Mouse (Mus musculus) macrophage (primary cell): Measurements from ENCODE around the gene Gm49321. TPM values are rescaled to one million over a fixed set of nuclear protein-coding genes. Genes with fewer than 3 reads are reported as not detected.

ENCODE experiments used
- H3K27ac ChIP-seq: fragments of 350-480 bp; formaldehyde crosslinking; 2 replicates; pipeline ENCODE4 v1.9.0; 2021
- H3K36me3 ChIP-seq: fragments of 350-480 bp; formaldehyde crosslinking; 2 replicates; pipeline ENCODE4 v1.9.0; 2021; ENCODE audit errors: inconsistent target
- H3K4me3 ChIP-seq: fragments of 350-480 bp; formaldehyde crosslinking; 2 replicates; pipeline ENCODE4 v1.9.0; 2021; ENCODE audit errors: inconsistent target
- H3K79me2 ChIP-seq: fragments of 350-480 bp; formaldehyde crosslinking; 2 replicates; pipeline ENCODE4 v1.9.0; 2021; ENCODE audit errors: inconsistent target
- WGBS: methylation state at CpG from one replicate; pipeline ENCODE4 v1.1.7; 2026; ENCODE audit warnings: inconsistent platforms; ENCODE audit not compliant: missing documents; 5-methylcytosine and 5-hydroxymethylcytosine counted together
- polyA plus RNA-seq: library from polyadenylated mRNA; stranded (reverse); fragments of 250-400 nt; gene quantifications from 3 replicates; pipeline ENCODE4 v1.2.4, GENCODE M21; 2018; ENCODE audit warnings: inconsistent platforms
- total RNA-seq, 78 experiments: library from RNA; depleted of rRNA; stranded (reverse); fragments of 250-400 nt; gene quantifications; 1 replicate in 9 of 78; 2 replicates in 24 of 78; 3 replicates in 43 of 78; 4 replicates in 2 of 78; pipeline ENCODE4 v1.2.4; 2018; ENCODE audit warnings: inconsistent platforms in 56 of 78

Gm49321 gene
- not detected for total RNA-seq (2018; cell fraction: chromatin; rRNA removed)
- under 1 TPM in 2 of 26 experiments, not detected in 24; 0.50 to 0.78 TPM for total RNA-seq (2018; cell fraction: cytosol; rRNA removed)
- not detected for total RNA-seq (2018; cell fraction: nucleus; rRNA removed)
- polyA plus RNA-seq = not detected in 3 replicates

DNA sequence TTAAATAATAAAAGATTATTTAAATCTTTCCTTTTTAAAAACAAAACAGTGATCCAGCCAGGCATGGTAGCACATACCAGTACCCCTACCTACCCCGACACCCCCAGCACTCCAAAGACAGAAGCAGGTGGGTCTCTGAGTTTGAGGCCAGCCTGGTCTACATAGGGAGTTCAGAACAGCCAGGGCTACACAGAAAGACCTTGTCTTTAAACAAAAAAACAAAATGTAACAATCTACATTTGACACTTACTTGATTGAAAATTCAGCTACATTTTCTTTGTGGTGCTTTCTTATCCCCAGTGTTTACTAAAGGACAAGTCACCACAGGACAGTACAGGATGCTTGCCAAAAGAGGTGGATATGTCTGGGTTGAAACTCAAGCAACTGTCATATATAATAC, at the start of gene Gm49321:
Gm49321 (plus strand) TSS at position 301 of the 400 bp plus-strand sequence.
- no peak within 1 kb of the TSS for H3K27ac ChIP-seq
- WGBS = 100% methylated on average over 1 of the region's 1 CpGs
- peaks cover 67% of the 10 kb centered on the region for H3K36me3 ChIP-seq
- H3K79me2 ChIP-seq = no peaks in the 10 kb centered on the region
- no peak within 1 kb of the TSS for H3K4me3 ChIP-seq

DNA sequence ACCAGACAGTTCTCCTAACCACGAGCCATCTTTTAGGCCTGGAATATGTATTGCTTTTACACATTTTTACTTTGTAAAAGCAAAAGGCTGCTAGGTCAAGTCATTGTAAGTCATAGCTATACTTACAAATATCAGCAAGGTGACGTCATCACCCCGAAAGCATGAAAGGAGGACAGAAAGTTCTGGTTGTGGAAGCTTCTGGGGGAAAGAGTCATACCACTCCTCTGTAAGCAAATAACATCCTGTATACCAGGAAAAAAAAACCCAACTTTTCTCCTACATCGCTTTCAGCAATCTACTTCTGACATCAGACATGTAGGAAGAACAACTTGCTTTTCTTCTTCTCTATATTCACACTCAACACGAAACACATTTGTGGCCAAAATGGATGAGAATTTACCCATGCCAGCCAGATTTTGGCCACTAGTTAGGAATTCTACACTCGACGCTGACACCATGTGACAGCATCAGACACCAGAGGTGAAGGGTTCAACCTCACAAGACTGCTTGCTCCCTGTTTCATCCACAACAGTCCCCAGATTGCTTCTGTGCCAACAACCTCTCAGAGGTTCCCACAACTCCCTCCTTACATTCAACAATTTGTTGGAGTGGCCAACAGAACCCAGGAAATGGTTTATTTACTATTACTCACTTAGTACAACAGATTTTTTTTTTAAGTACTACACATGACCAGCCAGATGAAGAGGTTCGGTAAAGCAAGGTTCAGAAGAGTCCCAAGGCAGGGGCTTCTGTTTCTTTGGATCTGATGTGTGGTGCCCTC, 49.3 kb upstream of the Gm49321 start:
- WGBS = 91% methylated on average over 8 of the region's 8 CpGs
- no peak overlapping the region for H3K27ac ChIP-seq

DNA sequence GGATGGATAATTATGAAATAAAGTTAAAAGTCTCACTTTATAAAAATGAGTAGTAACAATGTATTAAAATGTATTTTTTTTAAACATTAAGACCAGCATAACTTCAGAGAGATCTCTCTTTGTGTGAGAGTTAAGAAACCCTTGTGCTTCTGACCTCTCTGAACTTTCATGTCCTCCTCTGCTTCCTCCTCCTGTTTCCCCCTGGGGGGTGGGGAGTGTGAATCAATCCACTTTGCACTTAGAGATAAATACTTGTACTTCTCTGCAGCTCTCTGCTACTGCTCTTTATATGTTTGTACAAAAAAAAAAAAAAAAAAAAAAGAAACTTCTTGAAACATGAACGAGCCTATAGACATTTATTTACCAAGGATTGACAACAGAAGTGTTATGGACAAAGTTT, 47.9 kb upstream of the Gm49321 start:
- Histone ChIP-seq H3K79me2 (no peaks in the 10 kb centered on the region), H3K27ac (no peak overlapping the region), H3K36me3 (no peaks in the 10 kb centered on the region), H3K4me3 (no peak overlapping the region)
- 50% methylated on average over 1 of the region's 1 CpGs for WGBS

More for the DNA sequence above, 49.3 kb upstream of the Gm49321 start:
- Histone ChIP-seq H3K36me3 (no peaks in the 10 kb centered on the region), H3K79me2 (no peaks in the 10 kb centered on the region), H3K4me3 (no peak overlapping the region)

DNA sequence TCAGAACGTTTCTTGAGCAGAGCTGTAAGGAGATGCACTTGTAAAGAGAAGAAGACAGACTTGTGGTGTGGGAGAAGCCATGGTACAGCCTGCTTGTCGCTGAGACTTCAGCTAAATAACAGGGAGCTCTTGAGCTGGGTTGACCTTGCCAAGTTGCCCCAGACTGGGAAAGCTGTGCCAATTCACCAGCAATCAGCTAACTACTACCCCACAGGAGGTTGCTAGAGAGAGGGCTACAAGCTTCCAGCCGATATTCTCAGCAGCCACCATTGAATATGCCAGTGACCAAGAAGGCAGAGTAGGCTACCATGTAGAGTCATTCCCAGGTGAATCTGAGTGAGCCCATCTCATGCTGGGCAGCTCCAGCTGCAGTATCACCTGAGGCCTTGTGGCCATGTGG, 47.4 kb upstream of the Gm49321 start:
- 92% methylated on average over 3 of the region's 3 CpGs for WGBS
- Histone ChIP-seq H3K27ac (no peak overlapping the region), H3K4me3 (no peak overlapping the region)

DNA sequence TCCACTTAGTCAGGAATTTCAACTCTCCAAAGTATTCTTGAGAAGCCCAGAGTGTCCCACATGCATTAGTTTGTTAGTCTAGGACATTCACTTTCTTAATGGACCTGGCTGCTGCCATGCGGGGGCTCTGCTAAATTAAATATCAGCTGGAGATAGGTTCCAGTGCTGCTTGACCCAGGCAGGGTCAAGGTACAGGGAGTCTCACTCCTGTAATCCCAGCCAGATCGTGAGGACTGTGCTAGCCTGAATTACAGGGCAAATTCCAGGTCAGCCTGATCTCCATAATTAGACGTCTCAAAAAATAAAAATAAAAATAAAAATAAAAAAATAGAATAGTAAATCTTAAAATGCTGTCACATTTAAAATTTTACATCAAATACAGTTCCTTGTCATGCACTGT, 44.8 kb upstream of the Gm49321 start:
- 94% methylated on average over 1 of the region's 3 CpGs for WGBS
- Histone ChIP-seq H3K4me3 (no peak overlapping the region), H3K79me2 (no peaks in the 10 kb centered on the region), H3K36me3 (no peaks in the 10 kb centered on the region), H3K27ac (no peak overlapping the region)

More for the DNA sequence above, 47.4 kb upstream of the Gm49321 start:
- Histone ChIP-seq H3K36me3 (no peaks in the 10 kb centered on the region), H3K79me2 (no peaks in the 10 kb centered on the region)

DNA sequence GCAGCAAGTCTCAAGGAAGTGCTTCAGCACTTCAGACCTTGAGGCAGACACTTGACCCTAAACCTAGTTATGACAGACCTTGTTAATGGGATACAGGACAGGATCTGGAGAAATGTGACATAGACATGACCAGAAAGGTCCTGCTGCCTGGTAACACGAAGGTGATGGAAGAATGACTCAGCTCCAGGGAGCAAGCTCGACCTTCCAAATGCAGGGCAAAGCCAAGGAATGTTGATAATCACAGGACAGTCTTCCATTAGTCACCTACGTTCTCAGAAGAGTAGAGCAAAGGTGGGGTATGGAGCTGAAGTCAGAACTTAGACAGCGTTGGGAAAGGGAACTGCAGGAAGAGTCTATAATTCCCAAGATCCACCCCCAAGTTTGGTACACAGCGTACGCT, 42.6 kb upstream of the Gm49321 start:
- no peaks in the 10 kb centered on the region for H3K36me3 ChIP-seq
- no peak overlapping the region for H3K4me3 ChIP-seq
- no peak overlapping the region for H3K27ac ChIP-seq
- WGBS = 81% methylated on average over 6 of the region's 6 CpGs
- H3K79me2 ChIP-seq = no peaks in the 10 kb centered on the region

DNA sequence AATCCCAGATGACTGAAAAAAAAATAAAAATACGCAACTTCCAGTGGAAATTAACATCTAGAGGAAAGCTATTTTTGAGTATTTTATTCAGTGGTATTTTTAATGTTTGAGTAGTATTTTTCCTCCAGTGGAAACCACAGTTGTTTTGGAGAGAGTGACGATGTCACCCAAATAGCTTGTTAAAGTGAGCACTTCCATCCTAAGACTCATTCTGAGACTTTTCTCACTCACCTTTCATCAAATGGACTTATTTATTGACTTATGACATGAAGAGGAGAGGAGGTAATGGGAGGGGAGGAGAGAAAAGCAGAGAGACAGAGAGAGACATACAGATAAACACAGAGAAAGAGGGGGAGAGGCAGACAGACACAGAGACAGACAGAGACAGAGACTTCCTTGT, 41.8 kb upstream of the Gm49321 start:
- H3K4me3 ChIP-seq = no peak overlapping the region
- no peaks in the 10 kb centered on the region for H3K36me3 ChIP-seq
- no peak overlapping the region for H3K27ac ChIP-seq
- WGBS = 100% methylated on average over 1 of the region's 2 CpGs
- H3K79me2 ChIP-seq = no peaks in the 10 kb centered on the region

DNA sequence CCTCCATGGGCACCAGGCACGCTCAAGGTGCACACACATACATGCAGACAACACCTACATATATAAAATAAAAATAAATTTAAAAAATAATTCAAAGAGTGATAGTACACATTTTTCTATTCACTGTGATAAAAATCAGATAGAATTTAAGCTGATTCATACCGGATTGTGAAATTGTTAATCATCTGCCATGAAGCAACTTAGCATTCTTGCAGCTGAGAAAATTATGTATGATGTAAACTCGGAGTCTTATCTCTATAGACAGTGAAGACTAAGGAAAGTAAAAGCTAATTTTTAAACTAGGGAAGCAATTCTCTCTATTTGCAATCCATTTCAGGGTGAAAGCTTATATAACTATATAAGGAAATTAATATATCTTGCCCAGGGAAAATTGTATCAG, 41.0 kb upstream of the Gm49321 start:
- Histone ChIP-seq H3K36me3 (no peaks in the 10 kb centered on the region), H3K79me2 (no peaks in the 10 kb centered on the region), H3K27ac (no peak overlapping the region), H3K4me3 (no peak overlapping the region)
- WGBS = 72% methylated on average over 3 of the region's 3 CpGs

DNA sequence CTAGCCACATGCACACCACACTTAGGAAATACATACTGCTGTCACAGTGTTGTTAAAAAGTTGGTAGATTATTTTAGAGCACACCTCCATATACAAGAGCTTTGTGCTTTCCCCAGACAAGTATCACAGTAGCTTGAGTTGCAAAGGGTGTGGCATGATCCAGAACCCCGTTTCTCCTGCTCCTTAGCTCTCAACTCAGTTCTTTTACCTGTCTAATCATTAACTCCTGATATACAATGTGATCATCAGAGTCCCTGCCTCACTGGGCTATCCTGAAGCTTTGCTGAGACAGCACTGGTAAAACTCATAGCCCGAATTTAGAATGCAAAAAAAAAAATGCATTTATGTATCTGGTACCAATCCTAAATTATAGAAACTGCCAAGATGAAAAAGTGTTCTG, 39.2 kb upstream of the Gm49321 start:
- Histone ChIP-seq H3K36me3 (no peaks in the 10 kb centered on the region), H3K27ac (no peak overlapping the region), H3K4me3 (no peak overlapping the region), H3K79me2 (no peaks in the 10 kb centered on the region)
- 100% methylated on average over 2 of the region's 2 CpGs for WGBS

DNA sequence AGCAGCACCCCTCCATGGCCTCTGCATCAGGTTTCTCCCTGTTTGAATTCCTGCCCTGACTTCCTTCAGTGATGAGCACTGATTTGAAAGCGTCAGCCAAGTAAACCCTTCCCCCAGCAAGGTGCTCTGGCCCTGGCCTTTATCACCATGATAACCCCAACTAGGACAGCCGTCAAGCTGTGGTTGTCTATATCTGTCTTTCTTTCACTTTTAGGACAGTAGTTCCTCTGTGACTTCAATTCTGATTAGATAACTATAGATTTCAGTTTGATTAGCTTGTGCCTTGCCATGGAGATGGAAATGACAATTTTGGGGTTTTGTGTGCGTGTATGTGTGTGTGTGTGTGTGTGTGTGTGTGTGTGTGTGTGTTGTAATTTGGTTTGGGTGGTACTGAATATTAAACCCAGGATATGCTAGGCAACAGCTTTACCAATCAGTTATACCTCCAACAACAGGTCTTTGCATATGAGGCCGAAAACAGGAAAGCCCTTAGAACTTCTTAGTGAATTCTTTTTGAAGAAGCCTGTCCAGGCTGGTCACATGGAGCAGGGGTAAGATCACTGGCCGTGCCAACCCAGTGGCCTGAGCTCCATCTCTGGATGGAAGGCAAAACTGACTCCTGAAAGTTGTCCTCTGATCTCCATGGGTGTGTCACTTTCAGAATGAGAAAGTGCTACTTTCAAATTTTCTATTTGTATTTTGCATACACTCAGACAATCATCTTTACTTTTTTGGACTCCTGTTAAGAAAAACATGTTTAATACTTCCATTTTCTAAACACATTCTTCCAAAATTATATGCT, 33.1 kb upstream of the Gm49321 start:
- Histone ChIP-seq H3K4me3 (no peak overlapping the region), H3K79me2 (peaks cover 8% of the 10 kb centered on the region), H3K27ac (no peak overlapping the region), H3K36me3 (no peaks in the 10 kb centered on the region)
- 89% methylated on average over 5 of the region's 5 CpGs for WGBS

DNA sequence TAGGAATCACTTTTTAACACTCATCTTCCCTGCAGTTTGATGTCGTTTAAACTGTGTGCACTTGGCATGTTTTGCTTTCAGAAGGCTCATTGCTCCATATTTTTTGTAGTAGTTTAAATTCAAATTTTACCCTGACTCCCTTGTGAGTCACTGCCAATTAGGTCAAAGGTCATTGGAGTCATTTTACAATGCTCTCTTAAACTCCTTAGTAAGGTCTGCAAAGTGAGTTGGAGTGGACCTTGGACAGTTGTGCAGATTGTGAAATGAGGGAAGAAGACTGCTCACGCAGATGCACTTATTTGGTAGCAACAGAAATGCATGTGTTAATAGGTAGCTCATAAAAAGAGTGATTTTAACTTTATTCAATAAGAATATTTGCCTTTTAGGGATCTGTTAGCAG, 32.4 kb upstream of the Gm49321 start:
- Histone ChIP-seq H3K79me2 (peaks cover 15% of the 10 kb centered on the region), H3K27ac (no peak overlapping the region), H3K4me3 (no peak overlapping the region), H3K36me3 (no peaks in the 10 kb centered on the region)
- WGBS = 64% methylated on average over 2 of the region's 2 CpGs

DNA sequence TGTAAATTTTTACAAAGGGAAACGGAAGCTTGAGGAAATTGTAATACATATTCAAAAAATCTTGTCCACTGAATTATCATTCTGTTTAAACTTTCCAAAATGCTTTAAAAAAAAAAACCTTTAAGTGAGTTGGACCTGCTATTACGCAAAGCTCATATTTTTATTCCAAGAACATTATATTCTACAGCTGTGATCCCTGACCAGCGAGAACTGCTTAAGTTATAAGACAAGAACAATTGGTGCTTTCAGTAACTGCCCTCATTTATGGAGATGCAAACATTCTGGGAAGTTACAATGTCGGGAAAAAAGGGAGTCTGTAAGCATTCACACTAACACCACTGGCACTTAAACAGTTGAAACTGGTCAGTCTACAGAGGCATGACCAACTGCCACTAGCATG, 31.9 kb upstream of the Gm49321 start:
- H3K4me3 ChIP-seq = no peak overlapping the region
- no peak overlapping the region for H3K27ac ChIP-seq
- 89% methylated on average over 4 of the region's 4 CpGs for WGBS
- peaks cover 21% of the 10 kb centered on the region for H3K79me2 ChIP-seq
- no peaks in the 10 kb centered on the region for H3K36me3 ChIP-seq

DNA sequence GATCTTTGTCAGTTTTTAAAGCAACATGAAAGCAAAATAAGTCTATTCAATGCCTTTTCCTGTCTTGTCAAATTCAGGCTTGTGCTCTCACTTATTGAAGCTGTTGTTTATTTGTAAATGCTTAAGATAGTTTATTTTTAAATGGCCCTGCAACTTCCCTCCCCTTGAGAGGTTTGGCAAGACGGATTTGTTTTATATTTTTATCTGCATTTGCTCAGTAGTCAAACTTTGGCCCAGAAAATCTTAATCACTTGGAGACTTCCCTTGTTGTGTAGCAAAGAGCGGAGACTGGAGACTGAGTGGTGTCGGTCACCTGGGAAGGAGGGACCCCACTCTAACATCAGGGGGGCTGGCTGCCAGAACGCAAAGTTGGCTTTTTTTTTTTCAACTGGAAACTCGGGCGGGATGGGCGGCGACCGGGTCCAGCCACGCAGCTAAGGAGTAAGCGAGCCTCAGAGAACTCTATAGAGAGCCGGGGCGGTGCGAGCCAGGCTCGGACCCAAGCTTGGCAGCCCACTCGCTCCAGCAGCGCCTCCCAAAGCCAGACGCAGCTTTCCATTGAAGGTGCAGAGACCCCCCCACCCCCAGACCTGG, 30.3 kb upstream of the Gm49321 start:
- WGBS = 7% methylated on average over 16 of the region's 18 CpGs
- peak overlapping the region; percentile 71 for H3K27ac ChIP-seq
- peaks cover 37% of the 10 kb centered on the region for H3K79me2 ChIP-seq
- H3K36me3 ChIP-seq = no peaks in the 10 kb centered on the region
- peak overlapping the region; percentile 32 for H3K4me3 ChIP-seq

DNA sequence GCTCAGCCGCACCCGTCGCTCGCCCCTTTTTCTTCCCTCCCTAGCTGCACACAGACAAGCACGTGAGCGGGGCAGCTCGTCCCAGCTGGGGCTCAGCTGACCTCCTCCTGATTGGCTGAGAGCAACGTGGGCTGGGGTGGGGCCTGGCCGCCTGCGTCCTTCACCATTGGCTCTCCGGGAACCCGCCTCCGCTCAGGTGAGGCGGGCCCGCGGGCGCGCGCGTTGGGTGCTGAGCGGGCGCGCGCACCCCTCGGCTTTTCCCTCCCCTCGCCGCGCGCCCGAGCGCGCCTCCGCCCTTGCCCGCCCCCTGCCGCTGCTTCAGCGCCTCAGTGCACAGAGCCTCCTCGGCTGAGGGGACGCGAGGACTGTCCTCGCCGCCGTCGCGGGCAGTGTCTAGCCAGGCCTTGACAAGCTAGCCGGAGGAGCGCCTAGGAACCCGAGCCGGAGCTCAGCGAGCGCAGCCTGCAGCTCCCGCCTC, 29.7 kb upstream of the Gm49321 start:
- peaks cover 42% of the 10 kb centered on the region for H3K79me2 ChIP-seq
- peak overlapping the region; percentile 71 for H3K27ac ChIP-seq
- no peaks in the 10 kb centered on the region for H3K36me3 ChIP-seq
- peak overlapping the region; percentile 32 for H3K4me3 ChIP-seq
- WGBS = under 1% methylated on average over 49 of the region's 51 CpGs
